Mouse (Mus musculus): ENCODE results near the gene Gfra1. TPM values are rescaled to one million over a fixed set of nuclear protein-coding genes. Genes with fewer than 3 reads are reported as not detected.

Gfra1 gene
- total and polyA plus RNA-seq, 2 experiments from 2014 or later = 23.5 to 48.9 TPM

DNA sequence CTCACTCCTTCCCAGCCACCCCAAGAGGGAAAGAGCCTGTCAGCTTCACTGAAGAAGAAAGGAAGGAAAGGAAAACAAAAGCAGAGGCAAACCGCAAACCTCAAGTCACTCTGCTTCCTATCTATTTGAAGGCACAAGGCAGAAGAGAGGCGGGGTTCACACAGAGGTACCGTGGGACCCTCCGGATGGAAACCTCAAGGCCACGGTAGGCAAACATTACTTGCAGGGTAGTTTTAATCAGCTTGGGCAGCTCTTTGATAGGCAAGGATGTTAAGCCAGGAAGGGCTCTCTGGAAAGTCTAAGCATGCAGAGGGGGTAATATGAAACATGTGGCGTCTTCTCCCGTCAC lies 158.9 kb downstream of the Gfra1 start:
- Histone ChIP-seq H3K4me1 (ENCODE audit: insufficient read depth) (no peaks in the 10 kb centered on the region), H3K27ac (ENCODE audit: low read depth, low read length) (no peak overlapping the region), H3K27me3 (ENCODE audit: insufficient read depth, low read length) (no peaks in the 10 kb centered on the region), H3K36me3 (ENCODE audit: insufficient read depth) (no peaks in the 10 kb centered on the region), H3K4me2 (ENCODE audit: low read depth) (no peak overlapping the region), H3K4me3 (ENCODE audit: low read depth, low read length) (no peak overlapping the region), H3K9me3 (ENCODE audit: low read length) (no peaks in the 10 kb centered on the region), H3K9ac (no peak overlapping the region)
- no peak for ATAC-seq
- TF ChIP-seq CTCF (IDR thresholded peaks at IDR 0.05; ENCODE audit: low read depth) = no peak
- 67% methylated on average over 7 of the region's 7 CpGs for WGBS
- DNase-seq = no peak

DNA sequence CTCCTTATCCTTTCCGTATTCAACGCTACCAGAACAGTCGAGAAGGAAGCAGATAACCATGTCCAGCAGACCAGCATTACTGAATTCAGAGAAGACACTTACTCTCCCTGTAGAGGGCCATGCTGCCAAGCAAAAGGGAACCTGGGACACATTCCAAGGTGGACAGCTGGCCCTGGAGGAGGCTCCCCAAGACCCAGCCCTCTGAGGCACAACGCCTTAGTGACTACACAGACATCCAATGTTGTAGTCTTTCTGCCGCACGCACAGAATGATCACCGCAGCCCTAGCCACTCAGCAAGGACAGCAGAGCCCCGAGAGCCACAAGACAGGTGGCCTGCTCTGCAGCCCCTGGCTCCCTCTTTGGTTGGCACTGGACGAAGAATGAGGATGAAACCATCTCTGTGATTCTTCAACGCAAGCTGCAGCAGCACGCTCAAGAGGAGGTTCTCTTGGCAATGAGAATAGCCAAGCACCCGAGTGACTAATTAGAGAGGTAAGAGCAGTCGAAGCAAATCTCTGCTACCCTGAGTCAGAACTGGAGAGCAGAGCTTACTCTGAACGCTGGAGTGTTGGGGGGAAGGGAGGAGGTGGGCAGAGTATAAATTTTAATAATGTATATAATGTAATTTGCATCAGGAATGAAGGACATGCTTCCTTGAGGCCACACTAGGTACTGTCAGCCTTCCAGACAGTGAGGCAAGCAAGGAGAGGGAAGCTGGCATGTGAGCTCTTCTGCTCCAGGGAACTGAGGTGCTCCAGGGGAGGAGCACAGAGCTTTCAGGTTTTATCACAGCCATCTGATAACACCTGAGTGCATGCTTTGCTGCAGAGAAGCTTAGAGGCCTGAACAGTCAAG lies 159.5 kb downstream of the Gfra1 start:
- 72% methylated on average over 14 of the region's 14 CpGs for WGBS
- Histone ChIP-seq H3K4me3 (ENCODE audit: low read depth, low read length) (no peak overlapping the region), H3K27ac (ENCODE audit: low read depth, low read length) (no peak overlapping the region), H3K36me3 (ENCODE audit: insufficient read depth) (no peaks in the 10 kb centered on the region), H3K27me3 (ENCODE audit: insufficient read depth, low read length) (no peaks in the 10 kb centered on the region), H3K4me1 (ENCODE audit: insufficient read depth) (no peaks in the 10 kb centered on the region), H3K9ac (no peak overlapping the region), H3K9me3 (ENCODE audit: low read length) (no peaks in the 10 kb centered on the region), H3K4me2 (ENCODE audit: low read depth) (no peak overlapping the region)
- ATAC-seq (no peak), DNase-seq (no peak)
- TF ChIP-seq CTCF (IDR thresholded peaks at IDR 0.05; ENCODE audit: low read depth) = no peak

DNA sequence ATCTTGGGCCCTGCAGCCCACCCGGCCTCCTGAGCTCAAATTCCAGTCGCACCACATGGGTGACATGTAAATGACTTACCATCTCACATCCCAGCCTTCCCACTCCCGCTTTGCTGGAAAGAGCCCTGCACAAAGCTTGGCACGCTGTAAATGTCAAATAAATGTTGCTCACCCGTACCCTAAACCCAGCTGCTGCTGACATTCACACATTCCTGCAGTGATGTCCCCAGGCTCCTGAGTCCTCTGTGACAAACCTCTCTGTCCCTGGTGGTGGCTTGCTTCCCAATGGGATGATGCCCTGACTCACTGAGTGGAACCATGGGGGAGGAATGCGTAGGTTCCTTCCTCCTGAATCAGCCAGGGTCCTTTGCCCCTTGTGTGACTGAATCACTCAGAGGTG lies 167.6 kb downstream of the Gfra1 start:
- no peak for ATAC-seq
- Histone ChIP-seq H3K9me3 (ENCODE audit: low read length) (no peaks in the 10 kb centered on the region), H3K9ac (no peak overlapping the region), H3K4me3 (ENCODE audit: low read depth, low read length) (no peak overlapping the region), H3K36me3 (ENCODE audit: insufficient read depth) (no peaks in the 10 kb centered on the region), H3K27me3 (ENCODE audit: insufficient read depth, low read length) (no peaks in the 10 kb centered on the region; the same call in 1 of the 2 replicates), H3K4me2 (ENCODE audit: low read depth) (no peak overlapping the region), H3K4me1 (ENCODE audit: insufficient read depth) (no peaks in the 10 kb centered on the region), H3K27ac (ENCODE audit: low read depth, low read length) (no peak overlapping the region)
- no peak for TF ChIP-seq CTCF (IDR thresholded peaks at IDR 0.05; ENCODE audit: low read depth)
- 72% methylated on average over 6 of the region's 6 CpGs for WGBS
- DNase-seq = no peak

DNA sequence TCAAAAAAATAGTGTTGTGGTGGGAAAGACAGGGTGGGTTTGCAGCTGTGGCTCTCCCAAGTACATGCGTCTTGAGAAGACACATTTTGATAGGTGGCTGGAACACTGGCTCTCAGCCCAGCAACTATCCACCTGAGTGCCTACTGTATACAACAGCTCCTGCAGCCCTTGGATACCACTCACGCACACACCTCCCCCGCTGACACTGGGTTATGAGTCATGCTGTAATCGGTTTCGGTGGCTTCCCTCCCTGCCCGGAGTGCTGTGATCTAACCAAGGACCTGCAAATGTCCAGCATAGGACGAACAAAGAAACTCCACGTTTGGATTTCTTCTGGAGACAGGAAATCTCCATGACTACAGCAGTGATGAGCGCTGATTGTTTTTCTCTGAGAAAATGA lies 180.4 kb downstream of the Gfra1 start:
- H3K4me1 ChIP-seq (ENCODE audit: insufficient read depth) = no peaks in the 10 kb centered on the region
- no peak overlapping the region for H3K4me2 ChIP-seq (ENCODE audit: low read depth)
- no peaks in the 10 kb centered on the region for H3K9me3 ChIP-seq (ENCODE audit: low read length)
- ATAC-seq (peak; percentile 65; the same call in 1 of the 2 replicates), DNase-seq (peak; percentile 17)
- 66% methylated on average over 9 of the region's 9 CpGs for WGBS
- H3K4me3 ChIP-seq (ENCODE audit: low read depth, low read length) = no peak overlapping the region
- no peaks in the 10 kb centered on the region for H3K27me3 ChIP-seq (ENCODE audit: insufficient read depth, low read length)
- TF ChIP-seq CTCF (IDR thresholded peaks at IDR 0.05; ENCODE audit: low read depth) = no peak
- no peak overlapping the region for H3K27ac ChIP-seq (ENCODE audit: low read depth, low read length)
- H3K36me3 ChIP-seq (ENCODE audit: insufficient read depth) = no peaks in the 10 kb centered on the region
- no peak overlapping the region for H3K9ac ChIP-seq

DNA sequence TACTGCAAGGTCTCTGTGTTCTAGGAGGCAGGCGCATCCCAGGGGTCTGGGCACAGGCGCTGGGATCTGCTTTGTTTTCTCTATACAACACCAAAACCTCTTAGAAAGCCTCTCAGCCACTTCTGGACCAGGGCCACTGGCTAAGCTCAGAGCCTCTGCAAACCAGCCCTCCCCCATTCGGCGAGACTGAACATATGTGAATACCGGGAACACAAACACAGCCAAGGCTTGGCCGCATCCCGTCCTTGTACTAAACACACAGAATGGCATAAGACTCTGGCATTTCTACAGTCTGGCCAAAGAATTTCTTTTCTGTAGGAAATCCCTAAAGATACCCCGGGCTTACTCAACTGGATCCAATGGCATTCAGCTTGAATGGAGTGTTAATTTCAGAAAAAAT lies 183.9 kb downstream of the Gfra1 start:
- Histone ChIP-seq H3K27me3 (ENCODE audit: insufficient read depth, low read length) (no peaks in the 10 kb centered on the region), H3K4me2 (ENCODE audit: low read depth) (no peak overlapping the region), H3K36me3 (ENCODE audit: insufficient read depth) (no peaks in the 10 kb centered on the region), H3K9ac (no peak overlapping the region), H3K27ac (ENCODE audit: low read depth, low read length) (no peak overlapping the region), H3K4me1 (ENCODE audit: insufficient read depth) (no peaks in the 10 kb centered on the region), H3K4me3 (ENCODE audit: low read depth, low read length) (no peak overlapping the region), H3K9me3 (ENCODE audit: low read length) (no peaks in the 10 kb centered on the region)
- 52% methylated on average over 8 of the region's 8 CpGs for WGBS
- peak; percentile 66; the same call in 1 of the 2 replicates for ATAC-seq
- DNase-seq = peak; percentile 43
- no peak for TF ChIP-seq CTCF (IDR thresholded peaks at IDR 0.05; ENCODE audit: low read depth)

DNA sequence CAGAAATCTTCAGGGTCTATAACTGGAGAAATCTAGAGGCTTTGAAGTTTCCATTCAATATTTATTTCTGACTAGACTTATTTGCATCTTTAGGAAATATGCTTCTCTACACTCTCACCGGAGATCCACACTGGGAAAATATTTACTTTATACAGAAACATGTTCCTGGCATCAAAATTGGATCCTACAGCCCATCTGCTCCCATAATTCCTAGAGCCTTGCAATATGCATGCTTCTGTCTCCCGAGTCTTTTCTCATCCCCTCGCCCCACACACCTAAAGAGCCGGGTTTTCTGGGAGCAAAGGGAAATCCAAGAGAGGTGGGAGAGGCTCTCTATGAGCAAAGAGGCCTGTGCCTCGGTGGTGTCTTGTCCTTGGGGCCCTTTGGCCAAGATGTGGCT lies 184.9 kb downstream of the Gfra1 start:
- no peaks in the 10 kb centered on the region for H3K36me3 ChIP-seq (ENCODE audit: insufficient read depth)
- no peaks in the 10 kb centered on the region for H3K9me3 ChIP-seq (ENCODE audit: low read length)
- TF ChIP-seq CTCF (IDR thresholded peaks at IDR 0.05; ENCODE audit: low read depth) = no peak
- ATAC-seq (no peak; the same call in 1 of the 2 replicates), DNase-seq (peak; percentile 59)
- 71% methylated on average over 5 of the region's 5 CpGs for WGBS
- no peaks in the 10 kb centered on the region for H3K27me3 ChIP-seq (ENCODE audit: insufficient read depth, low read length)
- H3K4me3 ChIP-seq (ENCODE audit: low read depth, low read length) = no peak overlapping the region
- no peak overlapping the region for H3K9ac ChIP-seq
- no peak overlapping the region for H3K27ac ChIP-seq (ENCODE audit: low read depth, low read length)
- no peak overlapping the region for H3K4me2 ChIP-seq (ENCODE audit: low read depth)
- no peaks in the 10 kb centered on the region for H3K4me1 ChIP-seq (ENCODE audit: insufficient read depth)

DNA sequence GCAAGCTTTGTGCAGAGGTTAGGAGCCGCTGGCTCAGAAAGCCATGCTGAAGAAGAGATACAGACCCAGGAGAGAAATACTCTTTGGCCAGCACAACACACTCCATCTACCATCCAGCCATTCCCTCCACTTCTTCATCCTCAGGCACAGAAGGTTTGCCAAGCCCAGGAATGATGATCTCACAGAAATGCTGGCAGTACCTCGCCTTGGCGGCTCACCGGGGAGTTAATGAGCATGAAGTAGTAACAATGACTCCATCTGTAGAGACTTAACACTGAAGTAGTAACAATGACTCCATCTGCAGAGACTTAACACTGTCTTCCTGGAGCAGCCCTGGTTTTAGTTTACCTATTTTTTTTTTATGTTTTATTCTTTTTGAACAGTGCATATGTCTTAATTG lies 187.2 kb downstream of the Gfra1 start:
- 57% methylated on average over 4 of the region's 4 CpGs for WGBS
- H3K4me3 ChIP-seq (ENCODE audit: low read depth, low read length) = no peak overlapping the region
- H3K9ac ChIP-seq = no peak overlapping the region
- no peak for TF ChIP-seq CTCF (IDR thresholded peaks at IDR 0.05; ENCODE audit: low read depth)
- no peaks in the 10 kb centered on the region for H3K4me1 ChIP-seq (ENCODE audit: insufficient read depth)
- no peak for ATAC-seq
- DNase-seq = no peak
- H3K4me2 ChIP-seq (ENCODE audit: low read depth) = no peak overlapping the region
- H3K36me3 ChIP-seq (ENCODE audit: insufficient read depth) = no peaks in the 10 kb centered on the region
- no peaks in the 10 kb centered on the region for H3K9me3 ChIP-seq (ENCODE audit: low read length)
- H3K27me3 ChIP-seq (ENCODE audit: insufficient read depth, low read length) = no peaks in the 10 kb centered on the region
- H3K27ac ChIP-seq (ENCODE audit: low read depth, low read length) = no peak overlapping the region
